Mouse (Mus musculus) CD8-positive naive resting alpha-beta T cell, adult 2 months (primary cell): ENCODE measurements around the gene Klhl29.

Source experiments
- DNase-seq, 2 experiments: peaks; one replicate each; pipeline ENCODE4 v3.0.0; 2022; ENCODE audit warnings: low read depth in 2 of 2, low spot score in 2 of 2

Klhl29 gene

DNA sequence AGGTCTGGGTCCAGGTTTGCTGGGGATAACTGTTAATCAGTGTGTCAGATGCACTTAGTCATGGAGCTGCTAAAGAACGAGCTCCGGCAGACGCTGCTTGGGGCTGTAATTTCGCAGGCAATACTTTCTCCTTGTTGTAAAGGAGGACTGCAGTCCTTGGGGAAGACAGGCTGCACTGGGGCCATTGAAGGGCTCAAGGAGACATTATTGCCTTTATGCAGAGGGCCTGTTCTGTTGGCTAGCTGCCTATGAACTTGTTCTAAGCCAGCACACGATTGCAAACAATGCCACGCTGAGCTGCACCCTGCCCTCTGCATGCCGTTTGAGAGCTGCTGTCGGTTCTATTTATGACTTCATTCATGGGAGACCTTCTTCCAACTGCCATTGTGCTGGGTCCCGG, 120.4 kb downstream of the Klhl29 start:
- no peak for DNase-seq

- DNase-seq, result no peak
These were observed 121.1 kb downstream of the Klhl29 start for GRCm38 (mm10) chr12:5254246-5254982.

- no peak for DNase-seq
These were observed 122.0 kb downstream of the Klhl29 start for GRCm38 (mm10) chr12:5253289-5254005.

DNA sequence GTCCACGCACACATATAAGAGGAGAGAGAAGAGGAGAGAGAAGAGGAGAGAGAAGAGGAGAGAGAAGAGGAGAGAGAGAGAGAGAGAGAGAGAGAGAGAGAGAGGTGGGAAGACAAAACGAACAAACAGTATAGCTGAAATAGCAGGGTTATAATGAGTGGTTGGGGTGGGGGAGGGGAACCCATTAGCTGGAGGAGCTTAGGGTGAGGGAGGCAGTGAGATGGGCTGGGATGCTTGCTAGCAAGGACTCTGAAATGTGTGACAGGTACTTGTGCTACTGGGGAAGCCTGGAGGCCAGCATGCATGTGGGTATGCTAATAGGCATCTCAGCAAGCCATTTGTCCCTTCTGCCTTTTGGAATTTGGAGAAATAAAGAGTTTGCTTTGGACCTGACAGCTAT, 122.9 kb downstream of the Klhl29 start:
- no peak for DNase-seq

GRCm38 (mm10) chr12:5250042-5250441, 125.4 kb downstream of the Klhl29 start:
- no peak for DNase-seq

- no peak for DNase-seq
These were observed 126.4 kb downstream of the Klhl29 start for GRCm38 (mm10) chr12:5249068-5249467.

DNA sequence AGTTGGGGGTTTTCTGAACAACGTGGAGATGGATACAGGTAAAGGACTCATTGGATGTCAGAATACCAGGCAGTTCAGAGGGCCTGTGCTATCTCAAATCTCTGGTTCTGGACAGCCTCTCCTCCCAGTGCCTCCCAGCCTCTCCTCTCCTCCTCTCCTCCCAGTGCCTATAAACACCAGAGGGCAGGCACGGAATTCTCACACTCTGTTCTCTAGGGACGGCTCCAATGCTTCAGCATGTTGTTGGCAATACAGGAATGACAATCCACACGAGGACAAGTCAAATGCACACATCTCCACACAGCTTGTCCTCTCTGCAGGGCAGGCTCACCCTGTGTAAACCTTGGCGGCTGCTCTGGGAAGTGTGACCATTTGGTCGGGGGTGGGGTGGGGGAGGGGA, 128.0 kb downstream of the Klhl29 start:
- no peak for DNase-seq

GRCm38 (mm10) chr12:5246721-5247341, 128.7 kb downstream of the Klhl29 start:
- DNase-seq, result no peak

DNA sequence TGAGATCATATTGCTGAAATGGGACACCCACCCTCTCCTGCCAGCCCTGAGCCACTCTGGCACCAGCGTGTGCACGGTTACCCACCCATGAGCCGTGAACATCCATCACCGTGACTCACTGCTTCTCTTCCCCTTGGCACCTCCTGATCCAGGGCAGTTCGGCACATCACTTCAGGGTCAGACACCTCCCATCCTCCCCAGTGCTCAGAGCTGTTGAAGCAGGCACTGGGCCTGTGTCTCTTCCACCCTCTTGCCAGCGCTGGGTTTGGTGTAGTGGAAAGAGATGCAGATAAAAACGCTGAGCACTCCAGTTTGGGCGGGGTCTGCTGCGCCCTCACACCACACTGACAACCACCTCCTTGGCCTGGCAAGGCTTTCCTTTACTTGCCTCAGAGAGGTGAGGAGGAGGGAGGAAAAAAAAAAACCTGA, 129.3 kb downstream of the Klhl29 start:
- DNase-seq, result no peak

DNA sequence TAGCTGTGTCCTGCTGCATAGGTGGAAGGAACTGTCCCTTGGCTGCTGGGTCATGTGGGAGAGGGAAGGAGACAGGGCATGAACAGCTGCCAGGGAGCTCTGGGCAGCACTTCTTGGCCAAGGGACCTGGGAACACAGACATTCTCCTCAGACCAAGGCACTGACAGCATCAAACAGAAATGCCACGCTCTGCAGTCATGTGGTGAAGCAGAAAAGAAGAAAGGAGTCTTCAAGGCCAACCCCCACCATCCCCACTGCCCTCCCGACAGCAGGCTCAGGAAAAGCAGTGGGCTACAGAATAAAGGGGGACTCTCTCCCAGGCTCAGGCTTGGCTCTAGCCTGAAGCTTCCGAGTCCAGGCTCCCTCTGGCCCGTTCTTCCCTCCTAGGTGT, 130.3 kb downstream of the Klhl29 start:
- no peak for DNase-seq

DNA sequence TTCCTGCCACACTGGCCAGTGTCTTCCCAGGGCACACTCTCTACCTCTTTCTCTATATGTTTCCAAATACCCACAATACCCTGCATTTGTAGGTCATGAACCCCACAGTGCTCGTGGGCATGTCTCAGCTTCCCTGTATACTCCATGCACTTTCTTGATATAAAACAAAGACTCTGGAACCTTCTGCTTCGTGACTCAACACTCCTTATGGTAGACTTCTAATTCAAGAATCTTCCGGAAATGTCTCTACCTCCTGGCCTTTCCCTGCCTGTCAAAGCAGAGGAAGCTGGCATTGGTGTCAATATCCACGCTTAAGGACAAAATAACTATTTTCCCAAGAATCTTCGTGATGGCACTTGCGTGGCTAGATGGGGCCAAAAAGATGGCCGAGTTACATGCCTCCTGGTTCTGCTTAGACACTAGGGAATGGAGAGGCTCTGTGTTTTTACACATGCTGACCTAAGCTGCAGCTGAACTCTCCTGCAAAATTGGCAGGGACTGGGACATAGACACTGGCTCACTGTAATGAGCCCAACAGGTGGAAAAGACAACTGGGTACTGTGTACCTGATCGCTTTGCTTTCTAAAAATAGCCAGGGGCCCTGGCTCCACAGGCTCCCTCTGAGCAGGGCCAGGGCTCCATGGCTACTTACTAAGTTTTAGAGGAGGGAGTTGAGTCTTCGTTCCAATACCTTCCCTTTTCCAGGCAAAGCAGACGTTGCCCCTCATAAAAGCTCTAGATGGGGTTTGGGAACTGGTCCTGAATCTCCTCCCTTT, 130.9 kb downstream of the Klhl29 start:
- DNase-seq, result no peak

- no peak for DNase-seq
These were observed 131.6 kb downstream of the Klhl29 start for GRCm38 (mm10) chr12:5243867-5244266.

DNA sequence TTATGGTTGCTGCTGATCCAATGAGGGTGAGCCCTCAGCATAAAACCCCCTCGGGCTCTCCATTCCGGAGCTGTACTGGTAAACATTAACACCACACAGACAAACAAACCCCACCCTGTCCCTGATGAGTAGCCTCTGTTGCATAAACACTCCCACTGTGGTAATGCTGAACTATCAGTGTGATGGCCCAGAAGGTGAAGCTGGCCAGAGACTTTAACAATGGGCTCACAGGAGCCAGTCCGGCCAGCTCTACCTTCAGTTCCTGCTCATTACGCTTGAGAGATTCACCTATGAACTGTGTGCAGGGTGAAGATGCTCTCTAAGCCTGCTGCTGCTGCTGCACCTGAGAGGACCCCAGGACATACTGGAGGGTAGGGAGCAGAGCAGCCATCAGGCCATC, 132.0 kb downstream of the Klhl29 start:
- no peak for DNase-seq

DNA sequence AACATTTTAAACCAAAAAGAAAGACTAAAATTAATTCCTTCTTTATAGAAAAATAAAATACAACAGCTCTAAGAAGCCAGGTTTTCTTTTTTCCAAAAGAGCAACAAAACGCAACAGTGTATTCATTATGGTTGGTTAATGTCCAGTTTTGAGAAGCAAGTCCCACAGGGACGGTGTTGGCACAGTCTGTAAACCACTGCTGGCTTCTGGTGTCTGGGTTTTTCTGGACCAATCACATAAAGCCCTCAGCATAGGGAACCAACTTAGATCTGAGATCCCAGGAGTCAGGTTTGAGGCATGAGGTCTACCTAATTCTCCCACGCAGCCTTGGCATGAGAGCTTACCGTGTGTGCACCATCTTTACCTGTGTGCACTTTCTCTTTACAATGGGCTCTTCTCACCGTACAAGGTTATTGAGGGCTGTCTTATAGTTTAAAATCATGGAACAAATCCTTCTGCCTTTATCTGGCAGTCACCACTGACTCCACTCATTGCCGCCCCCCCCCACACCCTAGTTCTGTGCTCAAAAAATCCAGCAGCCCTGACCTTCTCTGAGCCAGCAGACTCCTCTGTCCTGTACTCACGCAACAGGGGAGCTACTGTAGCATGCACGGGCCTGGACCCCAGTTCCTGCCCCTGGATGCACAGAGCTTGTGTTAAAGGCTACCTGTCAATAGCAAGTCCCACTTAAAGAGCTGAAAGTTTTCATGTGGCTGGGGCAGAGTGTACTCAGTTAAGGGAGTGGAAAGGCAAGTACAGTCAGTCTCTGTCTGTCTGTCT, 132.7 kb downstream of the Klhl29 start:
- DNase-seq, result no peak

DNA sequence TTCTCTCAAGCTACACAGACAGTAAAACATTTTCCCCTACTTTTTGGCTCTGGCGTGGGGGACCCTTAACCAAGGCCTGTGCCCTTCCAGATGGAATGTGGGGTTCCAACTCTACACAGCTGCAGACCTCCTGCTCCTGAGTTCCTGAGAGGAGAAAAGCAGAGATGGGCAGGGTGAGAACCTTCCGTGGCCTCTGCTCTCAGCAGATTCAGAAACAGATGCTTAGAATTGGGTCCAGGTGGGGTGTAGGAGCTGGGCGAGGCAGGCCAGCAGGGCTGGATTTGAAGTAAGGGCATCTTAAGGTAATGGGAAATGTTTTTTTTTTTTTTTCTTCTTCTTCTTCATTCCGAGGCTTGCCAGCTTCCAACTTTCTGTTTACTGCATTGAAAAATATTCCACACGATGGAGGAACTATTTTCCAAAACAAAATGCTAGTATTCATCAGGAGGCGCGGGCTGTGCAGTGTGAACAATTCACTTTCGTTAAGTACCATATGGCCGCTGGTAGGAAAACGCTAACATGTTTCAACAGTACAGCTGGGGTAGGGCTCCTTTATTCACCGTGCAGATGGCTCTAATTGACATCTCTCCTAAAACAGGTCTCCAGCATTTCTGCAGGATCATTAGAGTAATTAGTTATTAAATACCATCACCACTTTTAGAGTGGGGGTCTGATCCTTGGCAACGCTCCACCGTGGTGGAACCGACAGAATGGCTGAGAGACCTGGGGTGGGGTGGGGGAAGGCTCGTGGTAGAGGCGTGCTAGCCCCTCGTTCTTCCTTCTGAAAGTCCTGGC, 135.8 kb downstream of the Klhl29 start:
- no peak for DNase-seq

DNA sequence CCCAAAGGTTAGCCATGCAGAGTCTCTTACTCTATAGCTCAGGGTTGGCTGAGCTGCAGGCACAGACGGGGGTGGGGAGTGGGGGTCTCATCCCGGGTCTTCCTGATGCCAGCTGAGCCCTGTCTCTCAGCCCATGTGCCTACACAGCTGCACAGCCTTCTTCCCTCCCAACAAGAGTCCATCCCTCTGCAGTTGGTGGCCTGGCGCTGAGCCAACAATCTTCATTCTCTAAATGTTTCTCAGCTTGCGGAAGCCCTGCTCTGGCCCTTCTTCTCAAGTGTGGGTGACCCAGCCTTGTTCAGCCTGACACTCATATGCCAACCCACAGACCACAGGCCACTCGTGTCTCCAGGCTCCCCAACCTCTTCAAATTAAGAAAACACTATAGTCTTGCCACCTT, 138.4 kb downstream of the Klhl29 start:
- DNase-seq, result no peak

DNA sequence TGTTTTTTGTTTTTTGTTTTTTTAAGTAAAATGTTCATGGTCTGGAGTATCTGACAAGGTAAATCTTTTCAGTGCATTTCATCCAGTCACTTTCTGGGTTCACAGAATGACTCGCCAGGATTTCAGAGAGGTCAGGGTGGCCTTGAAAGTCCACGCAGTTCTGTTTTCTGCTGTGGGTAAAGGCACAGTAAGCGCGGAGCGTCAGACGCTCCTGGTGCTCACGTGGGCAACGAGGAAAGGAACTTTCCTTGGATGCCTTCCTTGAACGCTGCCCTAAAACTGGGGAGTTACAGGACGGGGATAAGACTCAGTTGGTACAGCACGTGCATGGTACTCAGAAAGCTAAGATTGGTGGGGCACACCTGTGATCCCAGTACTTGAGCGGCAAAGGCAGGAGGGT, 139.9 kb downstream of the Klhl29 start:
- no peak for DNase-seq

GRCm38 (mm10) chr12:5230504-5230903, 145.0 kb downstream of the Klhl29 start:
- no peak for DNase-seq

DNA sequence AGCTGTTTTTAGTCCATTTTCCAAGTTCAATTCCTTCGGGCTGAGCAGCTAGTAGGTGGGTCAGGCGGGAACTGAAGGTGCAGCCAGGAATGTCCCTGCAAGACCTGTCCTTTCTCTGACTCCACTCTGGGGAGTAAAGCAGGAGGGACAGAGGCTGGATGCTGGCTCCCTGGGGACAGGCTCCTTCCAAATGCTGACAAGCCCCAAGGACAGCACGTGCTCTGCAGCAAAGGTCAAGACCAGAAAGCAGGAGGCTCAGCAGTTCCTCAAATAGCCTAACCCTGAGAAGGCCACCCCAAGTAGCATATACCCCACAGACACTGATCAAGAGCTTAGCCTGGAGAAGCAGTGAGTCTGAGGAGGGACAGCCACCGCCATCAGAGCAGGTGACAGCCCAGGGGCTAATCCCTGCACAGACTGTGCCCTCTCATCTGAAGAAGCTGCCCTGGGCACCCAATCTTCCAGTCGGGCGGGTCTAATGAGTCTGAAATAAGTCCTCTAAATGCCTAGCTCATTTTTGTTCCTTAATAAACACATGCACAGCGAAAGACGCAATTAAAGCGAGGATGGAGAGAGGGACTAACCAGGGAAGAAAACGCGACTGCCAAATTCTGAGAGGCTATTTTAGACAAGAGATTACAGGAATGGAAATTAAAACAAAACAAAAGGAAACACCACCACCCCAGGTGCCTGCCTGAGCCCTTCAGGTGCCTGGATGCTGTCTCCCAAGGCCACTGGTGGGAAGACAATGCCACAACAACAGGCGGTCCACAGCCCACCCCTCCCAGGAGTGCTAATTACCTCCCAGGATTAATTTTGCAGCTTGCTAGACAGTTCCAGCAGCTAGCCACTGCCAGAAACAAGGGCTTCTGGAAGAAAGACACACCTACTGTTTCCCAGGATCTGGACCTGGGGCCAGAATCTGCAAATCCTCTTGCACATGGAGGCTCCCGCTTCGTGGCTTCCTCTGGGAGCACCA, 148.5 kb downstream of the Klhl29 start:
- DNase-seq, result no peak
